Mouse (Mus musculus): ENCODE measurements around the gene Fam187a. TPM values are rescaled to one million over a fixed set of nuclear protein-coding genes. Genes with fewer than 3 reads are reported as not detected.

Fam187a gene
- polyA plus RNA-seq, 1 experiment from 2014 or later = not detected

- Histone ChIP-seq H3K4me1 (peaks cover 7% of the 10 kb centered on the region; the same call in 1 of the 2 replicates), H3K9ac (no peak overlapping the region), H3K4me3 (no peak overlapping the region), H3K4me2 (replicated peaks) (no peak overlapping the region), H3K27me3 (peaks cover 50% of the 10 kb centered on the region), H3K9me3 (no peaks in the 10 kb centered on the region), H3K36me3 (no peaks in the 10 kb centered on the region), H3K27ac (no peak overlapping the region)
- no peak for ATAC-seq (ENCODE audit: low FRiP score, low read depth)
- WGBS = 76% methylated on average over 20 of the region's 20 CpGs
These were observed 11.7 kb downstream of the Fam187a start for GRCm38 (mm10) chr11:102896641-102897040.

GRCm38 (mm10) chr11:102898408-102898807, 13.4 kb downstream of the Fam187a start:
- H3K4me1 ChIP-seq = peaks cover 5% of the 10 kb centered on the region; the same call in 1 of the 2 replicates
- H3K4me2 ChIP-seq (replicated peaks) = no peak overlapping the region
- H3K4me3 ChIP-seq = no peak overlapping the region
- 0 out of 2 replicates have a peak overlapping the region, but pooled peaks have one; percentile 39 for H3K9ac ChIP-seq
- H3K27ac ChIP-seq = no peak overlapping the region
- H3K36me3 ChIP-seq = no peaks in the 10 kb centered on the region
- no peaks in the 10 kb centered on the region for H3K9me3 ChIP-seq
- WGBS = 76% methylated on average over 9 of the region's 9 CpGs
- H3K27me3 ChIP-seq = peaks cover 43% of the 10 kb centered on the region
- no peak for ATAC-seq (ENCODE audit: low FRiP score, low read depth)

DNA sequence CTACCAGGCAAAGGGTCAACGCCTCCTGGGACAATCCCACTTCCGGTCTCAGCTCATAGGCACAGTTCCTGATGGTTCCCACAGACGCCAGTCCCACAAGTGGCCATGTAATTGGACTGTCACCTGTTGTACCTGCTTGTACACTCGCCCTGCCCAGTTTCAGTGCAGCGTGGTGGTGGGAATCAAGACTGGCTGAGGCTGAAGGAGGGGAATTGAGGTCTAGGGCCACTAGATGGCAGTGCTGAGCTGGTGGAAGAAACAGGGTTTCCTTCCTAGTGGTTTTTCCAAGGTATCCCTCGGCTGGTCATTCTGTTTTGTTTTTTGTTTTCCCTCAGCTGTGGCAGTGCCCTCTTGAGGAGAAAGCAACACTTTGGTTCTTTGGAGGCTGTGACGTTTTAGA, 15.8 kb downstream of the Fam187a start, which contains the start of gene Gfap:
Gfap (minus strand) TSS at position 150 of the 400 bp plus-strand sequence.
- no peak within 1 kb of the TSS for H3K27ac ChIP-seq
- peak; percentile 52 for ATAC-seq (ENCODE audit: low FRiP score, low read depth)
- H3K9ac ChIP-seq = peak within 1 kb of the TSS; percentile 35; the same call in 1 of the 2 replicates
- peaks cover 10% of the 10 kb centered on the region for H3K36me3 ChIP-seq
- peaks cover 19% of the 10 kb centered on the region for H3K27me3 ChIP-seq
- no peaks in the 10 kb centered on the region for H3K4me1 ChIP-seq
- H3K4me2 ChIP-seq (replicated peaks) = no peak within 1 kb of the TSS
- no peak within 1 kb of the TSS for H3K4me3 ChIP-seq
- 12% methylated on average over 7 of the region's 7 CpGs for WGBS
- H3K9me3 ChIP-seq = no peaks in the 10 kb centered on the region

DNA sequence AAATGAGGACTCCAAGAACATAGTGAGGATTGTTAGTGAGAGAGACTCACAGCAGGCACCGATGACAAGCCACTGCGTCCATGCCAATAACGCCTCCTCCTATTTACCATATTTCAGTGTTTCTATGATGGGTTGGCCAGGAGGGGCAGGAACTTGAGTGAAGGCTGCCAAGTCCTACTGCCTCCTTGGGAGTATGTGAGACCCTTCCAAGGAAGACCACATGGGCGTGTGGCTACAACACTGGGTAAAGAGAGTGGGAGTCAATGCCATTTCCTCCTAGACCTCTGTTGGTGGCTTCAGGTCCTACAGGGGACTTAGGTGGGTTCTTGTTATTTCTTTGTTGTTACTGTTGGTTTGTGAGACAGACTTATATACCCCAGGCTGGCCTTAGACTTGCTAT, 16.2 kb downstream of the Fam187a start:
- WGBS = 74% methylated on average over 4 of the region's 4 CpGs
- H3K9ac ChIP-seq = no peak overlapping the region
- H3K27me3 ChIP-seq = peaks cover 15% of the 10 kb centered on the region
- 0 out of 2 replicates have a peak, but pooled peaks have one; percentile 27 for ATAC-seq (ENCODE audit: low FRiP score, low read depth)
- H3K4me3 ChIP-seq = no peak overlapping the region
- peaks cover 14% of the 10 kb centered on the region for H3K36me3 ChIP-seq
- H3K4me2 ChIP-seq (replicated peaks) = no peak overlapping the region
- H3K27ac ChIP-seq = no peak overlapping the region
- H3K4me1 ChIP-seq = no peaks in the 10 kb centered on the region
- H3K9me3 ChIP-seq = no peaks in the 10 kb centered on the region

- H3K27ac ChIP-seq = no peak overlapping the region
- no peaks in the 10 kb centered on the region for H3K4me1 ChIP-seq
- peaks cover 23% of the 10 kb centered on the region for H3K36me3 ChIP-seq
- no peak overlapping the region for H3K4me2 ChIP-seq (replicated peaks)
- H3K9ac ChIP-seq = no peak overlapping the region
- H3K27me3 ChIP-seq = 0 out of 2 replicates have a peak, but pooled peaks cover 6% of the 10 kb centered on the region
- WGBS = 80% methylated on average over 5 of the region's 5 CpGs
- H3K9me3 ChIP-seq = no peaks in the 10 kb centered on the region
- no peak for ATAC-seq (ENCODE audit: low FRiP score, low read depth)
- H3K4me3 ChIP-seq = no peak overlapping the region
These were observed 17.1 kb downstream of the Fam187a start for GRCm38 (mm10) chr11:102902107-102902506.

GRCm38 (mm10) chr11:102903654-102904053, 18.7 kb downstream of the Fam187a start:
- no peak overlapping the region for H3K9ac ChIP-seq
- no peak overlapping the region for H3K4me2 ChIP-seq (replicated peaks)
- H3K4me3 ChIP-seq = no peak overlapping the region
- no peaks in the 10 kb centered on the region for H3K4me1 ChIP-seq
- 77% methylated on average over 7 of the region's 7 CpGs for WGBS
- no peak for ATAC-seq (ENCODE audit: low FRiP score, low read depth)
- H3K27me3 ChIP-seq = 0 out of 2 replicates have a peak, but pooled peaks cover 4% of the 10 kb centered on the region
- H3K36me3 ChIP-seq = peaks cover 39% of the 10 kb centered on the region
- H3K27ac ChIP-seq = no peak overlapping the region
- no peaks in the 10 kb centered on the region for H3K9me3 ChIP-seq

DNA sequence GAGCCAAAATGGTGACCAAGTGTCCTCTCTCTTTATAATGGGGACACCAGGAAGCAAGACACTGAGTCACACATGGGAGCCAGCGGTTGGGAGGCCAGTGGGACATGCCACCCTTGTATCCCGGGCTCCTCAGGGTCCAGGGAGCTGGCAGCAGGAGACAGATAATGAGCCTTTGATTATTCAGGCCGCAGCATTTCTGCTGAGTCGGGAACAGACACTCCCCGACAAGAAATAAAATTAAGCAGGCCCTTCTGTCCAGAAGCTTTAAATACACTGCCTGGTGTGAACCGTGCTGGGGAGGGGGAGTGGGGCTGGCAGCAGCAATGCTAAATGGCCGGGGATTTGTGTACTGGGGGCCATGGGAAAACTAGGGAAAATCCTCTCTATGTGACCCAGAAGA, 26.4 kb downstream of the Fam187a start:
- H3K27me3 ChIP-seq = no peaks in the 10 kb centered on the region
- no peaks in the 10 kb centered on the region for H3K4me1 ChIP-seq
- H3K9me3 ChIP-seq = no peaks in the 10 kb centered on the region
- no peak overlapping the region for H3K4me2 ChIP-seq (replicated peaks)
- no peak overlapping the region for H3K27ac ChIP-seq
- H3K4me3 ChIP-seq = no peak overlapping the region
- no peak for ATAC-seq (ENCODE audit: low FRiP score, low read depth)
- 75% methylated on average over 7 of the region's 7 CpGs for WGBS
- H3K9ac ChIP-seq = no peak overlapping the region
- H3K36me3 ChIP-seq = peaks cover 97% of the 10 kb centered on the region

- Histone ChIP-seq H3K4me3 (no peak overlapping the region), H3K27me3 (no peaks in the 10 kb centered on the region), H3K9ac (no peak overlapping the region), H3K36me3 (peaks cover 60% of the 10 kb centered on the region), H3K4me2 (replicated peaks) (no peak overlapping the region), H3K27ac (no peak overlapping the region), H3K9me3 (no peaks in the 10 kb centered on the region), H3K4me1 (no peaks in the 10 kb centered on the region)
- 87% methylated on average over 9 of the region's 9 CpGs for WGBS
- no peak for ATAC-seq (ENCODE audit: low FRiP score, low read depth)
These were observed 30.4 kb downstream of the Fam187a start for GRCm38 (mm10) chr11:102915380-102915779.

DNA sequence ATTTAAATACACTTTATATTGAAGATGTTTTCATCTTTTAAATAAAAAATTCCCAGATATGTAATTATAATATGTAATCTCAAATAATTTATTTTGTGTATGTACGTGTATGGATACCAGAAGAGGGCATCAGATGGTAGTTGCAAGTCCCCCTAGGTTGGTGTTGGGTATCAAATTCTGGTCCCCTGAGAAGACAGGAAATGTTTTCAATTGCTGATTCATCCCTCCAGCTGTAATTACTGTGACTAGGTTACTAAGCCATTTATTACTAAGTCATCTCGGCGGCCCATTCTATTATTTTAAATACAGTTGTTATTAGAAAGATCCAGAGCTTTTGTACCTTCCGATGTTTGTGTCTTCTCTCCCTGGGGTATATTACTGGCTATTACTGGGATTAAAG, 33.1 kb downstream of the Fam187a start:
- WGBS = 86% methylated on average over 4 of the region's 4 CpGs
- Histone ChIP-seq H3K9me3 (no peaks in the 10 kb centered on the region), H3K9ac (no peak overlapping the region), H3K36me3 (peaks cover 42% of the 10 kb centered on the region), H3K27ac (no peak overlapping the region), H3K4me3 (no peak overlapping the region), H3K4me1 (peaks cover 22% of the 10 kb centered on the region), H3K27me3 (no peaks in the 10 kb centered on the region), H3K4me2 (replicated peaks) (no peak overlapping the region)
- ATAC-seq (ENCODE audit: low FRiP score, low read depth) = no peak

- no peaks in the 10 kb centered on the region for H3K27me3 ChIP-seq
- H3K4me1 ChIP-seq = peaks cover 33% of the 10 kb centered on the region
- 0 out of 2 replicates have a peak overlapping the region, but pooled peaks have one; percentile 13 for H3K9ac ChIP-seq
- H3K36me3 ChIP-seq = peaks cover 8% of the 10 kb centered on the region; the same call in 1 of the 2 replicates
- H3K4me2 ChIP-seq (replicated peaks) = 0 out of 2 replicates have a peak overlapping the region, but pooled peaks have one; percentile 12
- 61% methylated on average over 6 of the region's 6 CpGs for WGBS
- H3K27ac ChIP-seq = no peak overlapping the region
- no peaks in the 10 kb centered on the region for H3K9me3 ChIP-seq
- ATAC-seq (ENCODE audit: low FRiP score, low read depth) = no peak
- H3K4me3 ChIP-seq = no peak overlapping the region
These were observed 36.5 kb downstream of the Fam187a start for GRCm38 (mm10) chr11:102921491-102921890.

GRCm38 (mm10) chr11:102924557-102925350, 39.8 kb downstream of the Fam187a start, which contains the start of gene Kif18b:
Gene Kif18b (minus strand): TSS chr11:102925124.
- Histone ChIP-seq H3K9ac (peak within 1 kb of the TSS; percentile 75), H3K36me3 (peaks cover 7% of the 10 kb centered on the region; the same call in 1 of the 2 replicates), H3K9me3 (no peaks in the 10 kb centered on the region), H3K4me1 (peaks cover 33% of the 10 kb centered on the region), H3K4me3 (peak within 1 kb of the TSS; percentile 73), H3K27me3 (no peaks in the 10 kb centered on the region), H3K27ac (peak within 1 kb of the TSS; percentile 88), H3K4me2 (replicated peaks) (peak within 1 kb of the TSS; percentile 78)
- under 1% methylated on average over 62 of the region's 62 CpGs for WGBS
- peak; percentile 95 for ATAC-seq (ENCODE audit: low FRiP score, low read depth)

DNA sequence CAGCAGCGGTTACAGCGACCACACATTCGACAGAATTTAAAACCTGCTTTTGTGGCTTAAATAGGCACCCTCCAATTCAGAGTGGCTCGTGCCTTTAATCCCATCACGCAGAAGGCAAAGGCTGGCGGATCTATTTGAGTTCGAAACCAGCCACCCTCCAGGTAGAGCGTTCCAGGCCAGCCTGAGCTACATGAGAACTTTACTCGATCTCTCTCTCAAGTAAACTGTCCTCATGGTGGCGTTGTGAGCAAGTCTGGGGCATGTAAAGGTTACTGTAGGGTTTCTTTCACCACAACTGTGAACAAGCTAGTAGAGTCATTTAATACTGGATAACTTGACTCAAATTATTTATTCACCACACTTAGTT, 40.4 kb downstream of the Fam187a start:
- 3% methylated on average over 10 of the region's 10 CpGs for WGBS

More for the DNA sequence above, 40.4 kb downstream of the Fam187a start:
- H3K9me3 ChIP-seq = no peaks in the 10 kb centered on the region
- H3K4me1 ChIP-seq = peaks cover 33% of the 10 kb centered on the region
- ATAC-seq (ENCODE audit: low FRiP score, low read depth) = peak; percentile 29; the same call in 1 of the 2 replicates
- no peaks in the 10 kb centered on the region for H3K27me3 ChIP-seq
- peak overlapping the region; percentile 73 for H3K4me3 ChIP-seq
- H3K4me2 ChIP-seq (replicated peaks) = peak overlapping the region; percentile 78
- H3K9ac ChIP-seq = peak overlapping the region; percentile 75
- H3K27ac ChIP-seq = peak overlapping the region; percentile 88
- peaks cover 7% of the 10 kb centered on the region; the same call in 1 of the 2 replicates for H3K36me3 ChIP-seq

All from limb, embryonic 13.5 days (tissue).